Mouse (Mus musculus): Measurements from ENCODE around the gene Deaf1. TPM values are rescaled to one million over a fixed set of nuclear protein-coding genes. Genes with fewer than 3 reads are reported as not detected.

The Deaf1 gene
- polyA plus RNA-seq (2021; fragmentation: Nextera tagmentation), result 54.9 and 58.5 TPM in 2 replicates
- long read RNA-seq, experiment 1, transcript Deaf1-201 (12 exons, 2,135 nt), result major isoform, 304 of 432 reads
- long read RNA-seq, experiment 1, partial matches to known transcripts, result 9 of 432 reads
- long read RNA-seq, experiment 1, other reads (novel, unspliced or antisense), result 116 of 432 reads
- long read RNA-seq, experiment 2, transcript Deaf1-201 (12 exons, 2,135 nt), result major isoform, 46 of 64 reads
- long read RNA-seq, experiment 2, partial matches to known transcripts, result 6 of 64 reads
- long read RNA-seq, experiment 2, other reads (novel, unspliced or antisense), result 12 of 64 reads

GRCm38 (mm10) chr7:141327469-141328372, at the start of gene Deaf1, which contains the start of gene Tmem80:
Deaf1 (minus strand) TSS chr7:141327690.
Tmem80 (plus strand) TSS chr7:141327739.

GRCm38 (mm10) chr7:141338576-141339131, 11.2 kb upstream of the Deaf1 start, which contains the start of gene Eps8l2:
Eps8l2 (plus strand) TSS chr7:141338880.

GRCm38 (mm10) chr7:141291921-141292582, 35.4 kb downstream of the Deaf1 start, which contains the start of gene Drd4:
Drd4 (plus strand) TSS chr7:141292006.

GRCm38 (mm10) chr7:141278766-141279590, 48.5 kb downstream of the Deaf1 start, which contains the start of gene Sct:
Sct (minus strand) TSS chr7:141279133.

GRCm38 (mm10) chr7:141276546-141276945, 50.9 kb downstream of the Deaf1 start, which contains the start of gene Cdhr5:
Cdhr5 (minus strand) TSS chr7:141276786.

GRCm38 (mm10) chr7:141265739-141266561, 61.5 kb downstream of the Deaf1 start, which contains the start of gene Irf7:
Irf7 (minus strand) TSS chr7:141266481.

Other genes starting within 250 kb of the Deaf1 start
- 0.23 TPM in 1 of 2 replicates, not detected in the other for gene Pkp3, start 249.5 kb downstream of the Deaf1 start, polyA plus RNA-seq (2021; fragmentation: Nextera tagmentation)
- gene Sigirr, start 227.1 kb downstream of the Deaf1 start, polyA plus RNA-seq (2021; fragmentation: Nextera tagmentation), result 2.1 TPM in 2 replicates
- gene Ano9, start 209.9 kb downstream of the Deaf1 start, polyA plus RNA-seq (2021; fragmentation: Nextera tagmentation), result not detected in 2 replicates
- gene Ptdss2, start 205.3 kb downstream of the Deaf1 start, polyA plus RNA-seq (2021; fragmentation: Nextera tagmentation), result 33.2 and 42.7 TPM in 2 replicates
- 51.2 and 65.7 TPM in 2 replicates for gene Rnh1, start 154.8 kb downstream of the Deaf1 start, polyA plus RNA-seq (2021; fragmentation: Nextera tagmentation)
- gene Hras, start 133.7 kb downstream of the Deaf1 start, polyA plus RNA-seq (2021; fragmentation: Nextera tagmentation), result 68.2 and 284 TPM in 2 replicates
- 3.4 and 3.9 TPM in 2 replicates for gene Lrrc56, start 133.5 kb downstream of the Deaf1 start, polyA plus RNA-seq (2021; fragmentation: Nextera tagmentation)
- gene Lmntd2, start 113.6 kb downstream of the Deaf1 start, polyA plus RNA-seq (2021; fragmentation: Nextera tagmentation), result not detected in 2 replicates
- 1.9 and 2.6 TPM in 2 replicates for gene Rassf7, start 111.8 kb downstream of the Deaf1 start, polyA plus RNA-seq (2021; fragmentation: Nextera tagmentation)
- gene Phrf1, start 98.9 kb downstream of the Deaf1 start, polyA plus RNA-seq (2021; fragmentation: Nextera tagmentation), result 17.9 and 20.5 TPM in 2 replicates
- 2.1 and 4.0 TPM in 2 replicates for gene Irf7, start 61.2 kb downstream of the Deaf1 start, polyA plus RNA-seq (2021; fragmentation: Nextera tagmentation)
- gene Cdhr5, start 50.9 kb downstream of the Deaf1 start, polyA plus RNA-seq (2021; fragmentation: Nextera tagmentation), result not detected in 2 replicates
- 0.45 and 0.78 TPM in 2 replicates for gene Sct, start 48.6 kb downstream of the Deaf1 start, polyA plus RNA-seq (2021; fragmentation: Nextera tagmentation)
- gene Drd4, start 35.7 kb downstream of the Deaf1 start, polyA plus RNA-seq (2021; fragmentation: Nextera tagmentation), result 0.55 and 0.61 TPM in 2 replicates
- gene Tmem80, start within 50 bp of the Deaf1 start, polyA plus RNA-seq (2021; fragmentation: Nextera tagmentation), result 33.0 and 33.7 TPM in 2 replicates
- 3.2 and 5.2 TPM in 2 replicates for gene Eps8l2, start 11.2 kb upstream of the Deaf1 start, polyA plus RNA-seq (2021; fragmentation: Nextera tagmentation)
- gene Taldo1, start 64.5 kb upstream of the Deaf1 start, polyA plus RNA-seq (2021; fragmentation: Nextera tagmentation), result 241 and 260 TPM in 2 replicates
- gene Gatd1, start 86.4 kb upstream of the Deaf1 start, polyA plus RNA-seq (2021; fragmentation: Nextera tagmentation), result 38.8 and 54.8 TPM in 2 replicates
- 211 and 240 TPM in 2 replicates for gene Cend1, start 101.8 kb upstream of the Deaf1 start, polyA plus RNA-seq (2021; fragmentation: Nextera tagmentation)
- gene Slc25a22, start 110.2 kb upstream of the Deaf1 start, polyA plus RNA-seq (2021; fragmentation: Nextera tagmentation), result 82.6 and 134 TPM in 2 replicates
- 0.28 and 0.41 TPM in 2 replicates for gene Pidd1, start 116.3 kb upstream of the Deaf1 start, polyA plus RNA-seq (2021; fragmentation: Nextera tagmentation)
- 2,138 and 2,186 TPM in 2 replicates for gene Rplp2, start 119.7 kb upstream of the Deaf1 start, polyA plus RNA-seq (2021; fragmentation: Nextera tagmentation)
- gene Pnpla2, start 127.5 kb upstream of the Deaf1 start, polyA plus RNA-seq (2021; fragmentation: Nextera tagmentation), result 14.2 and 16.1 TPM in 2 replicates
- 3.8 and 5.6 TPM in 2 replicates for gene Cracr2b, start 133.4 kb upstream of the Deaf1 start, polyA plus RNA-seq (2021; fragmentation: Nextera tagmentation)
- 19.9 and 43.0 TPM in 2 replicates for gene Cd151, start 139.7 kb upstream of the Deaf1 start, polyA plus RNA-seq (2021; fragmentation: Nextera tagmentation)
- 81.1 and 93.5 TPM in 2 replicates for gene Polr2l, start 147.4 kb upstream of the Deaf1 start, polyA plus RNA-seq (2021; fragmentation: Nextera tagmentation)
- 24.3 and 26.7 TPM in 2 replicates for gene Tspan4, start 147.6 kb upstream of the Deaf1 start, polyA plus RNA-seq (2021; fragmentation: Nextera tagmentation)
- 50.6 and 67.4 TPM in 2 replicates for gene Chid1, start 212.2 kb upstream of the Deaf1 start, polyA plus RNA-seq (2021; fragmentation: Nextera tagmentation)
- gene Ap2a2, start 234.5 kb upstream of the Deaf1 start, polyA plus RNA-seq (2021; fragmentation: Nextera tagmentation), result 81.2 and 127 TPM in 2 replicates

Measured in left cerebral cortex, adult 6 months (tissue).